Mouse (Mus musculus): Measurements from ENCODE around the gene Ciz1. TPM values are rescaled to one million over a fixed set of nuclear protein-coding genes. Genes with fewer than 3 reads are reported as not detected.
A peak's percentile ranks its signal among the peaks of the same experiment; 100 is the strongest.

Ciz1 gene
- polyA plus RNA-seq (2017; shearing (Covaris generic)) = 10 to 100 TPM; 38.8 to 51.6 TPM

DNA sequence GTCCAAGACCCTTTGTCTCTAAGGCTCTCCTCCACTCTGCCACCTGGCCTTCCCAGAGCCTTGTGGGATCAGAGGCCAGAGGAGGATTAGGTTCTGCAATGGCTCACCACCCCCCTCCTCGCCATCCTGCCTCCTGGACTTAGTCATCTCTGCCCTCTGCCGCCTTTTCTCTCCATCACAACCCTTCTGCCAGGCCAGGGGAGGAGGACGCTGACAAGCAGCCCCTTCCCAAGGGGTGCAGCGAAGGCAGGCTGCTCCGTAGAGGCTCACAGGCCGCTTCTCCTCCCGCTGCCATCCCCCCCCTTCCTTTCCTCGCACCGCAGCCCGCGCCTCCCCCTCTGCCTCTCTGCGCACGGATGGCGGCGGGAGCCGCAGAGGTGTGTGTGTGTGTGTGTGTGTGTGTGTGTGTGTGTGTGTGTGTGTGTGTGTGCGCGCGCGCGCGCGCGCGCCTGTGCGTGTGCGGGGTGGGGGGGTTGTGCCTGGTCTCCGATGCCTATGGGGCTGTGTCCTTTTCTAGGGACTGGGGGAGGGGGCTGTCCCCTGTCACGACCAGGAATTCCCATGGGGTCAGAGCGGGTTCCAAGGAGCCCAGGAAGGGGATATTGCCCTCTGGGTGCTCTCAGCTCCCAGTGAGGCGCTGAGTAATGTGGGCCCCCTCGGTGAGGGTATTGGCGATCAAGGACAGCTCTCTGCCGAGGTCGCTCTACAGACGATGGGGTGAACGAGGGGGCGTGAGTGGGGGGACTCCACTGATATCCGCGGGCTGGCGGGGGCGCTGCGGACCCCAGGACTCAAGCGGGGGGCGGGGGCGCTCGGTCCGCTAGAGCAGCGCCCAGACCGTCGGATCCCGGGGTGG is at the start of gene Ciz1:
Gene Ciz1, plus strand, starts transcription at position 177 of the 856 bp plus-strand sequence.
- no peak for ATAC-seq

DNA sequence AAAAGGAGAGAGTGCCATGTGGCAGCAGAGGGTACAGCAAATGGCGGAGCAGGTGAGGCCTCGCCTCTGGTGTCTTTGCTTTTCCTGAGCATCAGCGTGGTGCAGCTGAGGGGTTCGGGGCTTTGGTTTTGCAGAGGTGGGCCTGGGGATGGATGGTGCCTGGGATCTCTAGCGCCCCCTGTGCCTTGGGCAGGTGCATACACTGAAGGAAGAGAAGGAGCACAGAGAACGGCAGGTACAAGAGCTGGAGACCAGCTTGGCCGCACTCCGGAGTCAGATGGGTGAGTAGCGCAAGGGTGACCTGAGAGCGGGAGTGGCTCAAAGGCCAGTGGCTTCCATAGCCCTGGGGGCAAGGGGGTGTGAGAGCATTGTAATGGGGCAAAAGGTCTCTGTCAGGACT is 49.2 kb upstream of the Ciz1 start:
- no peak for ATAC-seq

DNA sequence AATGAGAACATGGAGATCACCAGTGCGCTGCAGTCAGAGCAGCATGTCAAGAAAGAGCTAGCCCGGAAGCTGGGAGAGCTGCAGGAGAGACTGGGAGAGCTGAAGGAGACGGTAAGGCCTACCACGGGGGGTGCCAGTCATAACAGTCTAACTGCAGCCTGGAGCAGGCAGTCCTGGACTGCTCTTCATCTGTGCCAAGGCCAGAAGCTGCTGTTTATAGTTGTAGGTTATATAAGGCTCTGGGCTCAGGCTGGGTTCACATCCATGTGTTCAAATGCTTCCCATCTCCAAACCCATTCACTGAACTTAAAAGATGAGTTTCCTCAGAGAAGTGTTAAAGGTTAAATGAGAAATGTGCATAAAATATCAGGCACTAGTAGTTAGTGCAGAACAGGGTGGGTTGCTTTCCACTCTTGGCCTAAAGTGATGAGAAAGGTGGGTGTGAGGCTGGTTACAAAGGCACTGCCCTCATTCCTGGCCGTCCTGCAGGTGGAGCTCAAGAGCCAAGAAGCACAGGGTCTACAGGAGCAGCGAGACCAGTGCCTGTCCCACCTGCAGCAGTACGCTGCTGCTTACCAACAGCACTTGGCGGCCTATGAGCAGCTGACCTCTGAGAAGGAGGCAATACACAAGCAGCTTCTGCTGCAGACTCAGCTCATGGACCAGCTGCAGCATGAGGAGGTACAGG is 47.8 kb upstream of the Ciz1 start:
- no peak for ATAC-seq

DNA sequence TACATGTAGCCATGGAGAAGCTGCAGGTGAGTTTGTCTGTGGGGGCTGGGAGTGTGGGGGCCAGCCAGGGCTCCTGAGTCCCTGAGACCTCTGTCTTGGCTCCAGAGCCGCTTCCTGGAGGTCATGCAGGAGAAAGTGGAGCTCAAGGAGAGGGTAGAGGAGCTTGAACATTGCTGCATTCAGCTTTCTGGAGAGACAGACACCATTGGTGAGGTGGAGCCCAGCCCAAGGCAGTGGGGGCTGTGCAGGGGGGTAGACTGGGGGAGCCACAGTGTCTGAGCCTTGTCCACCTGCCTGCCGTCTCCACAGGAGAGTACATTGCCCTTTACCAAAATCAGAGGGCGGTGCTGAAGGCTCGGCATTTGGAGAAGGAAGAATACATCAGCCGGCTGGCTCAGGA is 46.5 kb upstream of the Ciz1 start:
- ATAC-seq = no peak

DNA sequence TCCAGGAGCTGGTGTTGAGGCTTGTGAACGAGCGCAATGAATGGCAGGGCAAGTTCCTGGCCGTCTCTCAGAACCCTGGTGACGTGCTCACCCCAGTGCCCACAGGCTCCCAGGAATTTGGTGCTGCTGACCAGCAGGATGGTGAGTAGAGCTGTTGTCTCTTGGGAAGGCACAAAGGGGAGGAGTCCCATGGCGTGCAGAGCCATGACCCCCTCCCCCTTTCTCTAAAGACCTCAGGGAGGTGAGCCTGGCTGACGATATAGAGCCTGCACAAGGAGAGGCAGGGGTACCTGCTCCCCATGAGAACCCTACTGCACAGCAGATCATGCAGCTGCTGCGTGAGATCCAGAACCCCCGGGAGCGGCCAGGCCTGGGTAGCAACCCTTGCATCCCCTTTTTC is 46.0 kb upstream of the Ciz1 start:
- no peak for ATAC-seq

DNA sequence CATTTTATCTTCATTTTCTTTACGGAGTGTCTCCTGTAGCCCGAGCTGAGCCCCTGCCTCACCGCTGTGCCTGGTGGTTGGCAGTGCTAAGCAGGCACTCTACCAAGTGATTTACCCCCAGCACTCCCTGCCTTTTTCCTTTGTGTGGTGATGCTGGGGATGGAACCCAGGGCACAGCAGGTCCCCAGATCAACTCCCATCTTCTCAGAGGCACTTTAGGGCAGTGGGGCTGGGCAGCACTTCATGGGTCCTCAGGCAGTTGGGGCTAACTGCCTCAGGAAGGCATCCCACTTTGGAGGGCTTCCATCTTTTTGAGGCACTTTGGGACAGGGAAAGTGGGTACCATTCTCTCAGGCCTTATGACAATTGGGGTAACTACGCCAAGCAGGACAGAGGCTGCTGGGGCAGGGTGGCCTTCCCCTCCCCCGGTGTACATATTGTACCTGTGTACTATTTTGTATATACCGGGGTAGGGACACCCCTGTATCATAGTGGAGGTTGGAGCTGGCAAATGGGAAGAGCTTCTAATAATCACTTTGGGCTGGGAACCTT is 44.8 kb upstream of the Ciz1 start:
- no peak for ATAC-seq

DNA sequence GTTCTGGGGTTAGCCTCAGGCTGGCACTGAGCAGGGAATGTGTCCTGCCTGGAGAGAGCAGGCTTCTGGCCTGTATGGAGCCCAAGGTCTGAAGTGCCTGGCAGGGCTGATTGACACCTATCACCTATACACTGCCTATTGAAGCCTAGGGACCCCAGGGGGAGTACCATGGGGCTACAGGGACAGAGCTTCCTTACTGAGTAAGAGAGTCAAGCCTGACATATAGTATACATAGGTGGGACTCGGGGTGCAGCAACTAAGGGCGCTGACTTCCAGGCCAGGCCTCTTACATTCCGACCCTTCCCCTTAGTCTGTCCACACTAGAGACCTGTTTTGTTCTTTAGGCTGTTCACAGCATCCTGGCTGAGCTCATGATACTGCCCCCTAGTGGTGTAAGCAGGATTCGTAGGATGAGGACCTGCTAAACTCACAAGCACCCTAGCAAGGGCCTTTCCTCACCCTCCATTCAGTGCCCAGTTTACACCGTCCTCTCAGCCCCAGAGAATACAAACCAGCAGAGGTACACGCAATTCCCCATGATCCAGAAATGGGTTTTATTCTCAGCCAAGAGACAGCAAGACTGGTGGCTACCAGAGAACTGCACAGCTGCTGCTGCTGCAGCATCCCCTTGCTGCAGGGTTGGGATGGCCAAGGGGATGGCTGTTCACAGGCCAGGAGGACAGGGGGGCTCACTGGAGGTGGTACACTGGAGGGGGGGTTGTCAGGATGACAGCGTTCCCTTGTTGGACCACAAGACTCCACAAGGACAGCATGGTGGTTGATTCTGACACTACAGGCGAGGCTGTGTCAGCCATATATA is 44.0 kb upstream of the Ciz1 start:
- no peak for ATAC-seq

DNA sequence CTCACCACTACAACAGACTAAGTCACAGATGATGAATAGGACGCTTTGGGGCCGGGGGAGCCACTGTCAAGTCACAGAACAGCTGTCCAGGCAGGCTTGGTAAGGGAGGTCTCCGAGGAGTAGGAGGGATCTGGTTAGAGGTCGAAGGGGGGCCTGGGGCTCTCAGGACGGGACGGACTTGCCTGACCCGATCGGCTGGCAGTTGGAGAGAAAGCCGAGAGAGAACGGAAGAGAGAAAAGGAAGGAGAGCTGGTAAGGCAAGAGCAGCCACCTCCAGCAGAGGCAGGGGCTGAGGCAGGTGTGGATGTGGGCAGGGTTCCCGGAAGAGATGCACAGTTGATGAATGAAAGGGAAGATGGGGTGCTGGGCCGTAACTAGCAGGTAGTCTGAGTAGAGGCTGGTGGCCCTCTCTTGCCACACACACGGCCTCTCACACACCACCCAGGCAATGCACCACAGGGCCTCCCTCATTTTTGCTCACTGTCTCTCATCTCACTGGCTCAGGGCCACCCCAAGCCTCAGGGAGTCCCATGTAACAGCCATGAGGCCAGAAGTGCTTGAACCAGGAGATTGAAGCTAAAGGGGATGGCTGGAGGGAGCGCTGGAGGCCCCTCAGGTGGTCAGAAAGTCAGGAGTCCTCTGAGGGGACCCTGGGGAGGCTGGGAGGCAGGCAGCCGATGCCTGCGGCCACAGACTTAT is 43.1 kb upstream of the Ciz1 start:
- ATAC-seq = no peak

DNA sequence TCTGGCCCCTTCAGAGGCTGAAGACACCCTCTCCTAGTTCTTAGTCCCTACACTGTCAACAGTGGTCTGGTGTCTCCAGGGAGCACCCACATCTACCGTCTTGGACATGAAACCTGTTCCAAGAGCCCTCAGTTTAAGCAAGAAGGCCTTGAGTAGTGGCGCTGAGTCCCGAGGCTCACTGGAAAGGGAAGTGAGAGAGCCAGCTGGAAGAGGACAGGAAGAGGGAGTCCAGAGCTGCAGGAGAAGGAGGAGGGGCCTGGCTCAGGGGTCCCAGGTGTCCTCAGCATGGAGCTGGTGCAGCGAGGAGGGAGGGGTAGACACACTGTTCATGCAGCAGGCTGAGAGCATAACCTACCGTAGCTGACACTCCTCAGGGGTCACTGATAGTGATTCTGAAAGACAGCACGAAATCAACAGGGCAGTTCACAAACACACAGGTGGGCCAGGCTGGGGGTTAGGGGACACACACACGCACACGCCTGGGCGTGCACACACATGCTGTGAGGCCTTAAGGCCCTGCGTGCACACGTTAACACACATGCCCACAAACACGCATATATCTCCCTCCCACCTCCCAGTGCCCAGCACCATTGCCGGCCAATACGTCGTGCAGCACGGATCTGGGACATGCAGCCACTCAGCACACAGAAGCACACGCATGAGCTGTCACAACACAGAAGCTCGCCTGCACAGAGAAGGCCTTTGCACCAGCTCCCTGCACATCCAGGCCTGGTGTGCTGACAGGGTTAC is 41.9 kb upstream of the Ciz1 start:
- no peak for ATAC-seq

DNA sequence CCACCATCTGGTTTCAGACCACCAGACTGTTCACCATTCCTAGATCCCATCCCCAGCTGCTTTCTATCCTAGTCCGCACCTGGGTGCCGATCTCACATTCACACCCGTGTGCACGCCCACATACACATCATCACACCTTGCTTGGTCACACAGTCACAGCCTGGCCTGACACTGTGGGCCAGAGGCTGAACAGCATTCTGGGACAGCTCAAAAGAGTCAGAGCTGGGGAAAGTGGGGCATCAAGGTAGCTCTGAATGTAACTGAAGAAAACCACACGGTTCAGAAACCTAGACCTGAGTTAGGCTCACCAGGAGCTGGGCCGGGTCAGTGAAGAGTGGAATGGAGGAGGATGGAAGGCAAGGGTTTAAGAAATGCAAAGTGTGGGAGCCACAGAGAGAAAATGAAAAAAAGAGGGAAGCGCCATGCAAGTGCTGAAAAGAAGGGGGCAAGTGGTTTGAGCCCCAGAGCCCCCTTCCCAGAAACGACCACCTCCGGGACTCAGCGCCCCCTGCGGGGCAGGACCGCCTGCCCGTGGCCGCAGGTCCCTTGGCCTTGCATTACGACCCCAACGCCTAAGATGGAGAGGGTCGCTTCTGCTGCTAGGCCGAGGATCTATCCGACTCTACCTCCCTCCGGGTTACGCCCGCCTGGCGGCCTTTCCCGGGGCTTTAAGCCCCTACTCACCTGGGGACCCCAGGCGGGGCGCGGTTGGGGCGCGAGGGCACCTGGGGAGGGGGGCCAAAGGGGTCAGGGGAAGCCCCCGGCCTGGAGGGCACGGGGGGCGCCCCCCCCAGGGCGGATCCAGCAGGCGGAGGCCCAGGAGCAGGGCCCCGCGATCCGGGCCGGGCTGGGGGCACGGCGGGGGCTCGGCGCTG is 40.4 kb upstream of the Ciz1 start:
- ATAC-seq = no peak

DNA sequence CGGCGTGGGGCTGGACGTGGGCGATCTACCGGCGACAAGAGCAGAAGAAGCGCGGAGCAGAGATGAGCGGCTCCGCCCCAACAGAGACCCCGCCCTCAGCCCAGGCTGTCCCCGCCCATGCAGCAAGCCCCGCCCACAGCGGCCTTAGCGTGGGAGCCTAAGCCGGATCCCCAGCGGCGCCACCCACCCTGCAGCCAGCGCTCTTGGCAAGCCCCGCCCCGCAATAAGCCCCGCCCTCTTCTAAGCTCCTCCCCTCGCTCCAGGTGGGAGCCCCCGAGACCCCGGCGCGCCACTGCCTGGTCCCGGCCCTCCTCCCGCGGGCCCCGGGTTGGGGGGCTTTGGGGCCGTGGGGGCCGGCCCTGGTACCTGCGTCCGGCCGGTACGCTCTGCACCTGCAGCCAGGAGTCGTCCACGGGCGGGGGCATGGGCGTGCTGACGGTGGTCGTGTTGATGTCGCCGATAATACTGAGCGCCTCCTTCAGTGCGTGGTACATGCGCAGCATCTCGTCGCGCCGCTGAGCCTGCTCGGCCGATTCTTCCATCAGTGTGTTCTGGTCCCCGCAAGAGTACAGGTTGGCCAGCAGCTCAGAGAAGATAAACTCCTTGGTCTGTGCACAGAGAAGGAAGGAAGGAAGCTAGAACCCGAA is 39.7 kb upstream of the Ciz1 start:
- ATAC-seq = peak; percentile 61

DNA sequence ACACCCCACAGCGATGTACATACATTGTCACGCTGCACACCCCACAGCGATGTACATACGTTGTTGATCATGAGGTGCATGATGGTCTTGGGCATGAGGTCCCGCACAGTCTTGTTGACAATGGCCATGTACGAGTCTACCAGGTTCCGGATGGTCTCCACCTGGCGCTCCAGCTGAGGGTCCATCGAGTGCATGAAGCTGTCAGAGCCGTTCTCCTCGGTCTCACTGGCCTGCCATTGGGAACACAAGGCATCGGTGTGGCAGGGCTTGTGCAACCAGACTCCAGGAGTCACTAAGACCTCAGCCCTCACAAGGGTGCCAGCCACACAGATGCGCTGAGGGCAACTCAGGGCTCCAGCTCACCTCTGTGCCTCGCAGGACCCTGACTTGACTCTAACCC is 37.3 kb upstream of the Ciz1 start:
- ATAC-seq = no peak

DNA sequence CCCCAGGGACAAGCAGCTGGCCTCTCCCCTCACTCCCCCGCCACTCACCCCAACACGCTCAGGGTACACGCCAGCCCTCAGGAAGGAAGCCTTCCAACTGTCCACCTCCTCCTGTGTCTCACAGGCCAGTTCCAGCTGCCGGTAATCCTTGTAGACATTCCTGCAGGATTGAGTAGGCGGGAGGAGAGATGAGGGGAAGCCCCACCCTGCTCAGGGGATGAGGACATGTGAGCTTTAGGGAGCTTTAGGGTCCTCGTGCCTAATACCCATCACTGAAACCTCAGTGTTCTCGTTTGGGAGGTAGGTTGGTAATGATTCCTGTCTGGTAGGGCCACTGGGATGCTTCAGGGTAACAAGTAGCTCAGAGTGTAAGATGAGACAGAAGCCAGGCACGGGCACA is 36.4 kb upstream of the Ciz1 start:
- no peak for ATAC-seq

DNA sequence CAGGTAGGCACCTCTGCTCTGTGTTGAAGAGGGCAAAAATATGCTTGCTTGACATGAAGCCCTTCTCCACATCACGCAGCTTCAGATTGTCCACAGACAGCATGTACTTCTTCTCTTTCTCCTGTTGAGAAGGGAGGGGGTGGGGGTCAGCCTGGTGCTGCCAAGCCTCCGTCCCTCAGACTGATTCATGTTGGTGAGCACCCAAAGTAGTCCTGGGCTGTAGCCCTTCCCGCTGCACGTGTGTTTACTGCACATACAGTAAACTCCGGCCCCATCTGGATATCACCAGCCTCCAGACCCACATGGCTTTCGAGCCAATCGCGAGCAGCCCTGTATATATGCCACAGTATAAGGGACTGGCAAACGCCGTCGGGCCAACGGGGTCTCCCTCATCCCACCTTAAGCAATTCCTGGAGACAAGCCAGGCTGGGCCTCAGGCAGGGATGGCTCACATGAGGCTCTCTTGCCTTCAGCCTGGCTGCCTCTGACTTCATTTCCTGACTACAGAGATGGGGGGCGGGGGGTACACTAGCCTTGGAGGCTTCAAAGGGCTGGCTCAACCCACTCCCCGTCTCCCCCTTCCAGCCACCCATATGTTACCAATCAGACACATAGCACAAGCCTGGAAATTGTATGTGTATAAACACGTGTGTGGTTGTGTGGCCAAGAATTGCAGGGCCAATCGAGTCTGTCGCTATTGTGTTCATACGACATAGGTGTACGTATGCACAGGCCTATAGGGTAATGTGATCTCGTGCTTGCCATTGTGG is 35.1 kb upstream of the Ciz1 start:
- no peak for ATAC-seq

DNA sequence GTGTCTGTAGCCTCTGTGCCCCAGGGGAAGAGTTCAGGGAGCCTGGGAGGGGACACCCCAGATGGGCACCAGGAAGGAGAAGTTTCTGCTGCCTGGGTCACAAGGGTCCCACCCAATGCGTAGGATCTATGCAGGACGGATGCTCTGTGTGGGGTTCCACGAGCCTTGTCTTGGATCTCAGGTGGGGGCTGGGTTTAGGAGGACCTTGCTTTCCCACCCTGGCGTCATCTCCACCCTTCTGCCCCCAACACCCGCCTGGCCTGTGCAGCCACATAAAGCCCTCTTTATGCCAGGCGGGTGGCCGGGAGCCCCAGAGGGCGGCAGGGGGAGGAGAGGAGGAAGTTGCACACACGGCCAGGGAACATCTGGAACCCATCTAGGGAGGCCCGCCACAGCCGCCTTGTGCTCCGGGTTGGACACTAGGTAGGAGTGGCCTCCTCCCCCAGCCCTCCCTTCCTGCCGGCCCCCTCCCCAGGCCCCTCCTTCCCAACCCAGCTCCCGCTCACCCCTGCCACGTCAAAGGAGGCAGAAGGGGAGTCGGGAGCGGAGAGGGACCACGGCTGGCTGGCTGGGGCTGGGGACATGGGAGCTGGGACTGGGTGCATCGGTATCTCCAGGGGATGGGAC is 34.2 kb upstream of the Ciz1 start:
- ATAC-seq = no peak

DNA sequence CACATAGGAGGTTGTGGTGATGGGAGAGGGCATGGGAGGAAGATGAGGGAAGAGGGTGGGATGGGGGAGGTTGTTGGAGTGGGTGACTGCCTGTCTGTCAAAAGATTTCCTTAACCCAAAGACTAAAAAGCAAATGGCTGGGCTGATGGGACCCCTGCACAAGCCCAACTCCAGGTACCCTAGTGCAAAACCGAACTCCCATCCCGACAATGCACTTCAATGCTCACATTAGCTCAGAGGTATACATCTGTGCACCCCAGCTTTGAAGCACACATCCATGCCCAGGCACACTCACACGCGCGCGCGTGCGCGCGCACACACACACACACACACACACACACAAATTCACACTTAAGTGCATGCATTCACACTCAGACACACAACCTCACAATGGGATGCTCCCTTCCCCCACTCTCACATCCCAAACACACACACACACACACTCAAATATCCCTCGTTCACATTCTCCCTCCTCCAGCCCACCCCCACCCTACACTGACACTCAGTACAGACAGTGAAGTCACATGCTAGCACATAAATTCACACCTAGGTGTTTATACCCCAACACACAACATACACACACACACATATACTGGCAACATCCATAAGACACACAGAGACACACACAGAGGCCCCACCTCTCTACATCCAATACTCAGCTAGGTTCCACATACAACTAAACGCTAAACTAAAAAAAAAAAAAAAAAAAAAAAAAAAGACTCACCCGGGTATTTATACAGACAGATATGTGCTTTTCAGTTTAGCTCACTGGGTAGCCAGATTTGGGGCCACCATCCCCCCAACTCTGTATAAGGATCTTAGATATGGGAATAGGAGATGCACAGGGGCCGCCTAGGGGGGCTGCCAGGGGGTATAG is 33.2 kb upstream of the Ciz1 start:
- no peak for ATAC-seq
